Mouse (Mus musculus) kidney, embryonic 16.5 days (tissue): ENCODE measurements around the gene Eng. TPM values are rescaled to one million over a fixed set of nuclear protein-coding genes. Genes with fewer than 3 reads are reported as not detected.

Experiments
- ATAC-seq: fragments of 200-750 bp; cut with Nextera tagmentation; 2 replicates; pipeline ENCODE4 v1.8.0; 2017; ENCODE audit warnings: moderate TSS enrichment; ENCODE audit not compliant: low FRiP score, low TSS enrichment
- H3K27ac ChIP-seq: fragments of 300-500 bp; sonication (generic); 2 replicates; pipeline ENCODE4 v1.5.1; 2014; ENCODE audit warnings: low read length
- H3K27me3 ChIP-seq: fragments of 300-500 bp; sonication (generic); 2 replicates; pipeline ENCODE4 v1.6.1; 2014; ENCODE audit warnings: low read length, control low read depth, mixed read lengths; ENCODE audit not compliant: insufficient read depth
- H3K36me3 ChIP-seq: fragments of 300-500 bp; sonication (generic); 2 replicates; pipeline ENCODE4 v1.6.1; 2014; ENCODE audit warnings: low read length, control low read depth, mixed read lengths; ENCODE audit not compliant: insufficient read depth
- H3K4me1 ChIP-seq: fragments of 300-500 bp; sonication (generic); 2 replicates; pipeline ENCODE4 v1.6.1; 2014; ENCODE audit warnings: low read length, control low read depth, mixed read lengths; ENCODE audit not compliant: insufficient read depth
- H3K4me2 ChIP-seq: fragments of 300-500 bp; sonication (generic); replicated peaks from 2 replicates; pipeline ENCODE4 v1.6.1; 2014; ENCODE audit warnings: low read depth, low read length
- H3K4me3 ChIP-seq: fragments of 300-500 bp; sonication (generic); 2 replicates; pipeline ENCODE4 v1.5.1; 2014; ENCODE audit warnings: mild to moderate bottlenecking, low read length
- H3K9ac ChIP-seq: fragments of 300-500 bp; sonication (generic); replicated peaks from 2 replicates; pipeline ENCODE4 v1.6.1; 2014; ENCODE audit warnings: low read length
- H3K9me3 ChIP-seq: fragments of 300-500 bp; sonication (generic); 2 replicates; pipeline ENCODE4 v1.6.1; 2016; ENCODE audit warnings: low read length, control low read depth
- WGBS: fragments of 180-500 bp; shearing (Covaris S2); extraction: QIAGEN DNeasy Blood & Tissue Kit; methylation state at CpG from one replicate; pipeline ENCODE4 v1.1.7; 2014; 5-methylcytosine and 5-hydroxymethylcytosine counted together
- polyA plus RNA-seq: library from polyadenylated mRNA; unstranded; fragments of >200 nt; fragmentation: Nextera tagmentation; extraction: Ambion mirVana; gene quantifications from 2 replicates; pipeline ENCODE4 v1.2.1, GENCODE M21; 2015

Eng gene
- polyA plus RNA-seq, 1 experiment from 2014 or later, result 98.7 TPM

GRCm38 (mm10) chr2:32655394-32655744 lies 9.0 kb downstream of the Eng start:
- Histone ChIP-seq H3K4me1 (peaks cover 30% of the 10 kb centered on the region), H3K36me3 (no peaks in the 10 kb centered on the region), H3K4me3 (no peak overlapping the region), H3K27ac (peak overlapping the region; percentile 83), H3K9me3 (no peaks in the 10 kb centered on the region), H3K9ac (no peak overlapping the region), H3K4me2 (no peak overlapping the region), H3K27me3 (no peaks in the 10 kb centered on the region)
- WGBS, result 71% methylated on average over 3 of the region's 3 CpGs
- no peak for ATAC-seq

GRCm38 (mm10) chr2:32655826-32656225 lies 9.4 kb downstream of the Eng start:
- 18% methylated on average over 12 of the region's 12 CpGs for WGBS
- Histone ChIP-seq H3K4me2 (no peak overlapping the region), H3K27ac (peak overlapping the region; percentile 83), H3K4me3 (no peak overlapping the region), H3K9ac (no peak overlapping the region), H3K27me3 (no peaks in the 10 kb centered on the region), H3K36me3 (no peaks in the 10 kb centered on the region), H3K9me3 (no peaks in the 10 kb centered on the region), H3K4me1 (peaks cover 30% of the 10 kb centered on the region)
- peak; percentile 87 for ATAC-seq

GRCm38 (mm10) chr2:32658873-32659272 lies 12.5 kb downstream of the Eng start:
- Histone ChIP-seq H3K27ac (no peak overlapping the region), H3K9ac (no peak overlapping the region), H3K36me3 (no peaks in the 10 kb centered on the region), H3K9me3 (no peaks in the 10 kb centered on the region), H3K4me2 (no peak overlapping the region), H3K4me1 (peaks cover 37% of the 10 kb centered on the region), H3K4me3 (no peak overlapping the region), H3K27me3 (no peaks in the 10 kb centered on the region)
- 81% methylated on average over 2 of the region's 2 CpGs for WGBS
- no peak for ATAC-seq

GRCm38 (mm10) chr2:32661509-32662107 lies 15.2 kb downstream of the Eng start:
- Histone ChIP-seq H3K9me3 (no peaks in the 10 kb centered on the region), H3K9ac (no peak overlapping the region), H3K4me3 (no peak overlapping the region), H3K36me3 (no peaks in the 10 kb centered on the region), H3K27ac (peak overlapping the region; percentile 6; the same call in 1 of the 2 replicates), H3K4me1 (peaks cover 21% of the 10 kb centered on the region), H3K4me2 (no peak overlapping the region), H3K27me3 (no peaks in the 10 kb centered on the region)
- ATAC-seq, result peak; percentile 55
- WGBS, result 34% methylated on average over 7 of the region's 7 CpGs

GRCm38 (mm10) chr2:32662291-32662690 lies 15.9 kb downstream of the Eng start:
- no peaks in the 10 kb centered on the region for H3K27me3 ChIP-seq
- no peak for ATAC-seq
- no peak overlapping the region for H3K4me3 ChIP-seq
- H3K27ac ChIP-seq, result peak overlapping the region; percentile 6; the same call in 1 of the 2 replicates
- no peaks in the 10 kb centered on the region for H3K9me3 ChIP-seq
- peaks cover 21% of the 10 kb centered on the region for H3K4me1 ChIP-seq
- no peaks in the 10 kb centered on the region for H3K36me3 ChIP-seq
- H3K4me2 ChIP-seq, result no peak overlapping the region
- H3K9ac ChIP-seq, result no peak overlapping the region
- WGBS, result 50% methylated on average over 5 of the region's 5 CpGs

GRCm38 (mm10) chr2:32665345-32665744 lies 18.9 kb downstream of the Eng start:
- H3K9me3 ChIP-seq, result no peaks in the 10 kb centered on the region
- H3K27ac ChIP-seq, result no peak overlapping the region
- H3K9ac ChIP-seq, result 0 out of 2 replicates have a peak overlapping the region, but pooled peaks have one; percentile 13
- H3K4me1 ChIP-seq, result peaks cover 21% of the 10 kb centered on the region
- no peak overlapping the region for H3K4me3 ChIP-seq
- WGBS, result 69% methylated on average over 8 of the region's 8 CpGs
- no peak overlapping the region for H3K4me2 ChIP-seq
- H3K27me3 ChIP-seq, result no peaks in the 10 kb centered on the region
- H3K36me3 ChIP-seq, result no peaks in the 10 kb centered on the region
- ATAC-seq, result 0 out of 2 replicates have a peak, but pooled peaks have one; percentile 33

- no peak for ATAC-seq
- Histone ChIP-seq H3K4me1 (peaks cover 21% of the 10 kb centered on the region), H3K27ac (no peak overlapping the region), H3K9ac (no peak overlapping the region), H3K36me3 (no peaks in the 10 kb centered on the region), H3K9me3 (no peaks in the 10 kb centered on the region), H3K4me2 (no peak overlapping the region), H3K4me3 (no peak overlapping the region), H3K27me3 (no peaks in the 10 kb centered on the region)
- WGBS, result 77% methylated on average over 6 of the region's 6 CpGs
These were observed 19.5 kb downstream of the Eng start for GRCm38 (mm10) chr2:32665853-32666252.

- no peak overlapping the region for H3K27ac ChIP-seq
- WGBS, result 51% methylated on average over 11 of the region's 11 CpGs
- no peak overlapping the region for H3K4me2 ChIP-seq
- peaks cover 7% of the 10 kb centered on the region; the same call in 1 of the 2 replicates for H3K4me1 ChIP-seq
- H3K27me3 ChIP-seq, result no peaks in the 10 kb centered on the region
- 0 out of 2 replicates have a peak, but pooled peaks cover 4% of the 10 kb centered on the region for H3K36me3 ChIP-seq
- H3K9me3 ChIP-seq, result no peaks in the 10 kb centered on the region
- no peak overlapping the region for H3K4me3 ChIP-seq
- no peak for ATAC-seq
- H3K9ac ChIP-seq, result no peak overlapping the region
These were observed 21.4 kb downstream of the Eng start for GRCm38 (mm10) chr2:32667775-32668174.

GRCm38 (mm10) chr2:32668176-32668575 lies 21.8 kb downstream of the Eng start:
- H3K4me3 ChIP-seq, result no peak overlapping the region
- H3K4me2 ChIP-seq, result no peak overlapping the region
- H3K36me3 ChIP-seq, result peaks cover 5% of the 10 kb centered on the region; the same call in 1 of the 2 replicates
- ATAC-seq, result no peak
- H3K9me3 ChIP-seq, result no peaks in the 10 kb centered on the region
- H3K27me3 ChIP-seq, result no peaks in the 10 kb centered on the region
- peaks cover 7% of the 10 kb centered on the region; the same call in 1 of the 2 replicates for H3K4me1 ChIP-seq
- H3K9ac ChIP-seq, result no peak overlapping the region
- H3K27ac ChIP-seq, result no peak overlapping the region
- WGBS, result 92% methylated on average over 7 of the region's 7 CpGs

- Histone ChIP-seq H3K27ac (no peak overlapping the region), H3K27me3 (no peaks in the 10 kb centered on the region), H3K4me3 (no peak overlapping the region), H3K9ac (no peak overlapping the region), H3K4me1 (peaks cover 7% of the 10 kb centered on the region; the same call in 1 of the 2 replicates), H3K36me3 (peaks cover 14% of the 10 kb centered on the region), H3K4me2 (no peak overlapping the region), H3K9me3 (no peaks in the 10 kb centered on the region)
- no peak for ATAC-seq
- WGBS, result 44% methylated on average over 3 of the region's 3 CpGs
These were observed 23.5 kb downstream of the Eng start for GRCm38 (mm10) chr2:32669876-32670275.
